Mouse (Mus musculus): ENCODE measurements at regions not wholly inside any gene's neighbourhood (a gene's known extent, or its start where the extent isn't known, plus 50 kb on each side); places are given as distances from the start of the nearest gene placed in this dataset.

- DNase-seq: peak in 1 of 2 experiments; percentile 8
Observed at GRCm38 (mm10) chr8:127820741-127821170, 537.6 kb upstream of the Nrp1 start.

- no peak for DNase-seq
Observed at GRCm38 (mm10) chr8:127821646-127822045, 536.8 kb upstream of the Nrp1 start.

- DNase-seq: no peak
Observed at GRCm38 (mm10) chr8:127825041-127825440, 533.4 kb upstream of the Nrp1 start.

- DNase-seq: no peak
Observed at GRCm38 (mm10) chr8:127827826-127828225, 530.6 kb upstream of the Nrp1 start.

GRCm38 (mm10) chr8:127829659-127830058 lies 528.7 kb upstream of the Nrp1 start:
- DNase-seq: no peak

- DNase-seq: no peak
Observed at GRCm38 (mm10) chr8:127834006-127834405, 524.4 kb upstream of the Nrp1 start.

- no peak for DNase-seq
Observed at GRCm38 (mm10) chr8:127836410-127837206, 521.8 kb upstream of the Nrp1 start.

GRCm38 (mm10) chr8:127838311-127838710 lies 520.1 kb upstream of the Nrp1 start:
- DNase-seq: no peak

GRCm38 (mm10) chr8:127847332-127848018 lies 510.9 kb upstream of the Nrp1 start:
- no peak for DNase-seq

- DNase-seq: no peak
Observed at GRCm38 (mm10) chr8:127849926-127850325, 508.5 kb upstream of the Nrp1 start.

- no peak for DNase-seq
Observed at GRCm38 (mm10) chr8:127855653-127856300, 502.6 kb upstream of the Nrp1 start.

- DNase-seq: no peak
Observed at GRCm38 (mm10) chr8:127856351-127857135, 501.9 kb upstream of the Nrp1 start.

- peak; percentile 32 to 65 for DNase-seq
Observed at GRCm38 (mm10) chr8:127859036-127859435, 499.4 kb upstream of the Nrp1 start.

- no peak for DNase-seq
Observed at GRCm38 (mm10) chr8:127860376-127860775, 498.0 kb upstream of the Nrp1 start.

GRCm38 (mm10) chr8:127860891-127861290 lies 497.5 kb upstream of the Nrp1 start:
- DNase-seq: no peak

- DNase-seq: no peak
Observed at GRCm38 (mm10) chr8:127884641-127885040, 473.8 kb upstream of the Nrp1 start.

- no peak for DNase-seq
Observed at GRCm38 (mm10) chr8:127885211-127885610, 473.2 kb upstream of the Nrp1 start.

GRCm38 (mm10) chr8:127885831-127886230 lies 472.6 kb upstream of the Nrp1 start:
- no peak for DNase-seq

- DNase-seq: no peak
Observed at GRCm38 (mm10) chr8:127890729-127891128, 467.7 kb upstream of the Nrp1 start.

GRCm38 (mm10) chr8:127894284-127894683 lies 464.1 kb upstream of the Nrp1 start:
- no peak for DNase-seq

- no peak for DNase-seq
Observed at GRCm38 (mm10) chr8:127908436-127908835, 450.0 kb upstream of the Nrp1 start.

- no peak for DNase-seq
Observed at GRCm38 (mm10) chr8:127909580-127909979, 448.8 kb upstream of the Nrp1 start.

GRCm38 (mm10) chr8:127914086-127914485 lies 444.3 kb upstream of the Nrp1 start:
- no peak for DNase-seq

Measured in cerebellum, postnatal 25 days (tissue).